Mouse (Mus musculus) heart, adult 8-10 months (tissue): ENCODE results near the gene Slpi. TPM values are rescaled to one million over a fixed set of nuclear protein-coding genes. Genes with fewer than 3 reads are reported as not detected.

Experiments used
- DNase-seq: peaks from one replicate; pipeline ENCODE4 v3.0.0; 2022; ENCODE audit warnings: low spot score
- total RNA-seq, 4 experiments: library from RNA; stranded (reverse); gene quantifications; 2 replicates each; pipeline ENCODE4 v1.2.4; 2022

The Slpi gene
- total RNA-seq, 4 experiments from 2014 or later, result 1.1 to 110 (median 2.3) TPM

DNA sequence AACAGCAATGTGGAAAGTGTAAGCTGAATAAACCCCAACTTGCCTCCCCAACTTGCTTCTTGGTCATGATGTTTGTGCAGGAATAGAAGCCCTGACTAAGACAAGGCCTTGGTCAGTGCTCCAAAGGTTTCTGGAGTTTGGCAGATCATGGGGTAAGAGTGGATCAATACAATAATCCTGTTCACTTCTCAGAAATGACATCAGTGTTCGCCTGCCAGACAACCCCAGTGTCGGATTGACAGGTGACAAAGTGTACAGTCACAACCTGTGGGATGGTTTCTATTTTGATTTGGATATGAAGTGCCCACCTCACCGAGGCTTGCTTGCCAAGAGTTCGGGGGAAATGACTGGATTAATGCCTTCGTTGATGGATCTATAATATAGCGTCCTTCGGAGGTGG is 32.4 kb upstream of the Slpi start:
- no peak for DNase-seq

- no peak for DNase-seq
These were observed 30.6 kb upstream of the Slpi start for GRCm38 (mm10) chr2:164419489-164419888.

- no peak for DNase-seq
These were observed 29.5 kb upstream of the Slpi start for GRCm38 (mm10) chr2:164418308-164418875.

DNA sequence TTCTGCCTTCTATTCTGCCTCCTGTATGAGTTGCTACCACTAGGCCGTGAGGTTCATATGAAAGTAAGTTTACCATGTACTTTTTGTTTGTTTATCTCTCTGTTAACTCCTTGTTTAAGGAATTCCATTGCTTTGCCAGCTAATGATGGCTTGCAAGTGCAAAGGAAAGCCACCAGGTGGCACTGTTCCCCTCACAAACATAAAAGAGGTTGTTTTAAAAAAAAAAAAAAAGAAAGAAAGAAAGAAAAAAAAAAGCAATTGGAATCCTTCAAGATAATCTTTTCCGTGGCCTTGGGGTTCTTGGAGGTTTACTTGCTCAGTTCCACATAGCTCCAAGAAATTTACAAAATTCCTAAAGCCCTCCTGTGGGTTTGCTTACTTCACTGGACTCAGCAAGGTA is 28.3 kb upstream of the Slpi start:
- no peak for DNase-seq

DNA sequence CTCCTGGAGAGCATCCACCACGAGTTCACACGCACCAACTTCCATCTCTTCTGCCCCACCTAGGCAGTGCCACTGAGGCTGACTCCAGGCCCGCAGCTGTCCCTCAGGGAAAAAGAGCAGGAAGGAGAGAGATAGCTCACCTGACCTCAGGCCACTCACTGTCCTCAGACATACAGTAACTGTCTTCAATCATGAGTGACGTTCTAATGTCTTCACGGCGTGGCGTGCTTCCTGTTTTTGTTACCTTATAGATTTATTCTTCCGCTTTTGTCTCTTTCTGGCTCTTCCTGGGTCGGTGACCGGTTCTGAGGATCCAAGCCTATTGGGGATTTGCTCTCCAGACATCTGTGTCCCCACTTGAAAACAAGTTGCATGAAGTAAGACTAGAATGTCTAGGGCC is 25.7 kb upstream of the Slpi start:
- no peak for DNase-seq

GRCm38 (mm10) chr2:164414167-164414566 is 25.3 kb upstream of the Slpi start:
- DNase-seq, result no peak

DNA sequence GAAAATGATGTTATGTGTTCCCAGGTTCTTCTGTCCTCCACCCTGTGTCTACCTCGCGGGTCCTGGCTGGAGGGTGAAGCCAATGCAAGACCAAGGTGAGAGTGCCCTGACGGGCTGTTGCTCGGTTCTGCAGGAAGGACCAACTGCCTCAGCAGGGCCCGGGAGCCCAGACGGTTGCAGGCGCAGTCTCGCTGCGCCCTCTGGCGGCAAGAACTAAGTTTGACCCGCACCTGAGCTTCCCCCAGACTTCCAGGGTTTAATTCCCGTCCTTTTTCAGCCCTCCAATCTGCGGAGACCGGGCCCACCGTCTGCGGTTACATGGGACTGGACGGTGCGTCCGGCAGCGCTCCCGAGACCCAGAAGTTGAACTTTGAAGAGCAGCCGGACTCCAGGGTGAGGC is 18.8 kb upstream of the Slpi start:
- DNase-seq, result peak; percentile 30

DNA sequence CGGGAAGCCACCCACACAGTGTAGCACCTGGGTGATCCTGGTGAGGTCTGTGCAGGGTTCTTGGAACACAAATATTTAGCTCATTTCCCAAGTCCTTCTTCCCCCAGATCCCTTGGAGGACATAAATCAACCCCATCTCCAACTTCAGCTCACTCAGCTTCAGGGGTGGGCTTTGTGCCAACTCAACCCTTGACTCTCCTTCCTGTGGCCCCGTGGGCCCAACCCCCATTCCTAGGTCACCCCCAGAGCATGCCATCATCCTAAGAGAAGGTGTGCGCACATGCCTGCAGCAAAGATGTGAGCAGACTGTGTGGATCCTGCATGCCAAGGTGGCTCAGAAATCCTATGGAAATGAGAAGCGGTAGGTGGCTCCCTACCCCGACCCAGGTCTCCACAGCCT is 16.6 kb upstream of the Slpi start:
- no peak for DNase-seq

DNA sequence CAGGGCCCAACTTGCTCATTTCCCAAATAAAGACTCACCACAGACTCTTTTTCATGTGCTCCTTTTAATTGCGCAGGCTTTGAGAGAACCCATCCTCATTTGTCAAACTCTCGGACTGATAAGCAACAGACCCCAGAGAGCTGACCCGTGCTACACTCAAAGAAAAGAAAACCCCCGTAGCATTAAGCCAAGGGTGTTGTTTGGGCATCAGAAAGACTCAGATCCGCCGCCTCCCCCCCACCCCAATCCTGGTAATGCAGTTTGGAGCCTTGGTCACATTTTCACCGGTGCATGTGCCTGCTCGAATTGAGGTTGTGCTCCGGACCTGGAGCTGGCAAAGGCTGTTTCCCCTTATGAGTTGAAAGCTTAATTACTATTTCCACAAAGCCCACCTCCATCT is 16.2 kb upstream of the Slpi start, which contains the start of gene Matn4:
Matn4 (minus strand) TSS at position 101 of the 400 bp plus-strand sequence.
- no peak for DNase-seq

DNA sequence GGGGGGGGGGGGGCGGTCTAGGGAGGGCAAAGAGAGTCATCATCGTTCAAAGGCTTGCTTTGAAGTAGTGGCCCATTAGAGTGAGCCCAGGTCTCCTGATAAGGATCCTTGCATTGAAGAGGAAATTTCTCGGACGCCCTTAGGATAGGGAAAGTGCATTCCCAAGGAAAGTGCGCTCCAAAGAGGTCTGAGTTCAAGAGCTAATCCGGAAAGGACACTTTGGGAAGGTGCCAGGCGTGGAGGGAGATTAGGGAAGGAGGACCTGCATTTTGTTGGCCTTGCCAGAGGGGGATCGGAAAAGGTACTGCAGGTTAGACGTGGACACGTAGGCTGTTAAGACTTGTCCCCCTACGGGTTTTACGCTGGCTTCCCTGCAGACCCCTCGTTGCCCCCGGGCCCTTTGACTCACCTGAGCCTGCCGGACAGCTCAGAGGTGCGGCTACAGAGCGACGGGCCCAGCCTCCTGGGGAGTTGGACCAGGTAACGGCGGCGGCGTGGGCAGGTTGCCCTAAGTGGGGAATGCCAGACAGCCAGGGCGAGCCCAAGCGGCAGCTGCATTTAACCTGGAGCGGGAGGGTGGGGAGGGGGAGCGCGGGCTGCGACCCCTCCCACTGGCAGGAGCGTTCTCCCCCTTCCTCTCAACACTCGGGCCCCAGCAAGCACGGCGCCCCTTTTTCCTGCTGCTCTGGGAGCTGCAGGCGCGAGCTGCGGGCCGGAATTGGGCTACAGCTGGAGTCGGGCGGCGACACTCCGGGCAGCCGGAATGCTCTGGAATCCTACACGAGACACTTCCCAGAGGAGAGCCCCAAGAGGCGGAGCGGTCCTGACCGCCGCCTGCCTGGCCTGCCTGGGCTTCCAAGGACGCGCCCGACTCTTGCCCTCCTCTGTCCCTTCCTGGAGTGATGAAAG is 15.4 kb upstream of the Slpi start:
- DNase-seq, result peak; percentile 45

GRCm38 (mm10) chr2:164403396-164404081 is 14.6 kb upstream of the Slpi start:
- DNase-seq, result no peak

GRCm38 (mm10) chr2:164402906-164403305 is 14.0 kb upstream of the Slpi start, which contains the start of gene Rbpjl:
Gene Rbpjl, plus strand, starts transcription at chr2:164403141.
- DNase-seq, result peak; percentile 47

DNA sequence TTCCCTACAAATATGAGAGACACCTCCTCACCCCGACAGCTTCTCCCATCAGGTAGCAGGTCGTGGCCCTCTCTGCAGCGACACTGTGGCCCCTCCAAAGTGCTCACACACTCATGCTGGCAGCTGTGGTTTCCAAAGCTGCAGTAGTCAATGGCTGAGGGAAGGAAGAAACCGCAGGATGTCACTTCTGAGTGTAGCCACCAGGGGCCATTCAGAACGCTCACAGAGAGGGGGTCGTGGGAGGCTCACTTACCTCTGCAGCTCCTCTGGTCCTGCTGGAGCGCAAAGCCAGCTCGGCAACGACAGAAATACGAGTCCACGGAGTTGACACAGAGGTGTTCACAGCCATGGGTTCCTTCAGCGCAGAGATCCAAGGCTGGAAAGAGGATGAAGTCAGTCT is 8.0 kb upstream of the Slpi start:
- no peak for DNase-seq

- no peak for DNase-seq
These were observed 7.2 kb upstream of the Slpi start for GRCm38 (mm10) chr2:164396076-164396475.

GRCm38 (mm10) chr2:164393126-164393525 is 4.2 kb upstream of the Slpi start:
- no peak for DNase-seq

GRCm38 (mm10) chr2:164389499-164389898 is 604 bp upstream of the Slpi start:
- DNase-seq, result peak; percentile 65

- no peak for DNase-seq
These were observed 1.9 kb downstream of the Slpi start for GRCm38 (mm10) chr2:164386953-164387352.

GRCm38 (mm10) chr2:164385927-164386763 is 2.8 kb downstream of the Slpi start:
- DNase-seq, result no peak

DNA sequence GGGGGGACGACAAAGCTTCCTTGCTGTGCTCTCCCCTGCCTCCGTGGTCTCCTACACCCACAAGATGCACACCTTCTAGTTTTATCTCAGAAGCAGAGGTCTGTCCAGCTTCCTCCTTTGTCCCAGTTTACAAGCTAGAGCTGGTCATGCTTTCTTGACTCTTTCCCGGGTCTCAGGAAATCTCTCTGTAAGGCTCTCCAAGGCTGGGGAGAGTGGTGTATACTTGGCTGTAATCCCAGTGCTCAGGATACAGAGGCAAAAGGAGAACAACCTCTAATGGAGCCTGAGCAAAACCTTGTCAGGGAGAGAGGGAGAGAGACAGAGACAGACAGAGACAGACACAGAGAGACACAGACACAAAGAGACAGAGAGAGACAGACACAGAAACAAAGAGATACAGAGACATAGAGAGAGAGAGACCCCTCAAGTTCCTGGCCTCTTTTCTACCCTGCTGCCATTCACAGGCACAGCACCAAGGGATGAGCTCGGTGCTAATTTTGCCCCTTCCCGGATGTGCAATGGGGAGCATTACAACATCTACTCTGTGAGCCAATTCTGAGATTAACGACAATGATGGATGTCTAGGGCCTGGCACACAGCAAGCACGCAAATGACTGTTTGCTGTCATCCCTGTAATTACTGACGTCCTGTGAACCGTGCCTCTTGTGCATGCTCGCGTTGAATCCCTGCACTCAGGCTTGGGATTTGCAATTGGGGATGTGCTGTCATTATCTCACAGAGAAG is 5.1 kb downstream of the Slpi start:
- no peak for DNase-seq

DNA sequence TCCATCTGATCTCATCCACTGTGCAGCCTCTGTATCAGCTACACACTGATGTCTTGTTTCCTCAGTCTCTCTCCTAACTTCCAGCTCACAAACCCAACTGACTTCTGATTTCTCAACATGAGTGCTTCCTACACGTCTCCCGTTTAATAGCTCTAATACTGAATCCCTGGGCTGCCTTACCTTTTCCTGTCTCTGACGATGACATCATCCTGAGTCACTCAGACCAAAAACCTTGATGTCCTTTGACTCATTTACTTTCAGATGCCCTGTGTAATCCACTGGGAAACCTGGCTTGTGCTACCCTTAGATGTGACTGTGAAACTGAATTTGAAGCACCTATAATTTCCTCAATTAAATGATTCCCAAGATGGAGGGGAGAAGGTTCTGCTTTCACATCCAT is 5.9 kb downstream of the Slpi start:
- no peak for DNase-seq

- no peak for DNase-seq
These were observed 7.2 kb downstream of the Slpi start for GRCm38 (mm10) chr2:164381726-164382125.
